Mouse (Mus musculus) cerebellum, postnatal 25 days (tissue): ENCODE data around the gene Heatr3.
"Not testable (repeated sequence)": the region's sequence is repeated elsewhere in the genome, so short reads cannot be mapped to it uniquely, and the experiment has no call there.

Experiments
- DNase-seq, 2 experiments: peaks; one replicate each; pipeline ENCODE4 v3.0.0; 2021; ENCODE audit warnings: mixed read lengths in 2 of 2

The Heatr3 gene

DNA sequence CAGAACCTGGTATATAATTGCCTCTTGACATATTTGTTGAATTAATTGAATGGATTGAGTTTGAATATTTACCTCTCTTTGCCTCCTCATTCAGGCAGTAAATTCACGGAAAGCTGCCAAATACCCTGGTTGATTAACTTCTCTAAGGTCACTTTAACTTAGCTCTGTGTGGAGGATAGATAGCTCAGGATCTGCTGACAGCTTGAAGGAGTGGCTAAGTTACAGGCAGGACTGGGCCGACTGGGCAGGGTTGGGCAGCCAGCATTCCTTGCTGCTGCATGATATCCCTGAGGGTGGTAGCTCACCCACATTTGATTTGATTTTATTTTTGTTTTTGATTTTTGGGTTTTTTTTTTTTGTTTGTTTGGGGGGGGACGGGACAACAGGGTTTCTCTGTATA, 59.7 kb downstream of the Heatr3 start:
- DNase-seq = no peak

DNA sequence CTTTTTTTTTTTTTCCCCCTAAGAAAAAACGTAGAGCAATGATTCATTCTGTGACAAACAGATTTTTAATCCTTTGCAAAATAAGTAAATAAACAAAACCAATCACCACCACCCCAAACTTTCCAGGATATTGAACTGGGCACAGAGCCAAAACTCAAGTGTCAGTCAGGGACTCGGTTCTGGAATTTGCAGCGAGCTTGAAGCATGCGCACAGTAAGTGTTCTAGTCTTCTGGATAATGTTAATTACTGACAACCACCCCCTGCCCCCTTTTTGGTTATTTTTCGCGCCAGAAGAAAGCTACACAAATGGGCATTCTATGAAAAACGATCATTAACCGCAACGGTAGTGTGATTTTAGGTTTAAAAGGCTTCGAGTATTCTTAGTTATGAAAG, 60.9 kb downstream of the Heatr3 start:
- peak in 1 of 2 experiments; percentile 53 for DNase-seq

DNA sequence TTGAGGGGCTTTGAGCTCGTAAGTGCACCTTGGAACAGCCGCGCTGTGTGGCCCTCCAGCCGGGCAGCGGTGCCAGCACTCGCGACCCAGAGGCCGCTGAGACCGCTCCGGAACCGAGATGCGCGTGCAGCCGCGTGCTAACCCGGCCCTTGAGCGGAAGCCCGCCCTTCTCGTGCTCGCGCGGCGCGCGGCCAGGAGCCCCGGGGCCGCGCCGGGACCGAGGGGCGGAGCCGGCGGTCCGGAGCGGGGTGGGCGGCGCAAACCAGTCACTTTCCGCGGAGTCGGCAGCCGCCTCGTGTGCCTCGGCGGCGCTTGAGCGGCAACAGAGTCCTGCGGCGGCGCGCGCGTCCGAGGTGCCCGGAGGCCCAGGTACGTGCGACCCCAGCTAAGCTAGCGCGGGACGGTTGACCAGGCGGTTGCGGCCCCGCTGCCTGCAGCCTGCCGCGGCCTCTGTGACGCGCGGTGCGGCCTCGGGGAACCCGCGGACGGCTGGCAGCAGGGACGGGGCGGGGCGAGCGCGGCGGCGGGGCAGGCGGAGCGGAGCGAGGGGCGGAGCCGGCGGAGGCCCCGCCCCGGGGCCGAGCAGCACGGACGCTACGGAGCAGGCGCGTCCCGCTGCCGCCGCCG, 61.4 kb downstream of the Heatr3 start, which contains the start of gene Tent4b:
TSS of gene Tent4b (plus strand) at position 269 of the 627 bp plus-strand sequence.
- peak; percentile 96 to 97 for DNase-seq

DNA sequence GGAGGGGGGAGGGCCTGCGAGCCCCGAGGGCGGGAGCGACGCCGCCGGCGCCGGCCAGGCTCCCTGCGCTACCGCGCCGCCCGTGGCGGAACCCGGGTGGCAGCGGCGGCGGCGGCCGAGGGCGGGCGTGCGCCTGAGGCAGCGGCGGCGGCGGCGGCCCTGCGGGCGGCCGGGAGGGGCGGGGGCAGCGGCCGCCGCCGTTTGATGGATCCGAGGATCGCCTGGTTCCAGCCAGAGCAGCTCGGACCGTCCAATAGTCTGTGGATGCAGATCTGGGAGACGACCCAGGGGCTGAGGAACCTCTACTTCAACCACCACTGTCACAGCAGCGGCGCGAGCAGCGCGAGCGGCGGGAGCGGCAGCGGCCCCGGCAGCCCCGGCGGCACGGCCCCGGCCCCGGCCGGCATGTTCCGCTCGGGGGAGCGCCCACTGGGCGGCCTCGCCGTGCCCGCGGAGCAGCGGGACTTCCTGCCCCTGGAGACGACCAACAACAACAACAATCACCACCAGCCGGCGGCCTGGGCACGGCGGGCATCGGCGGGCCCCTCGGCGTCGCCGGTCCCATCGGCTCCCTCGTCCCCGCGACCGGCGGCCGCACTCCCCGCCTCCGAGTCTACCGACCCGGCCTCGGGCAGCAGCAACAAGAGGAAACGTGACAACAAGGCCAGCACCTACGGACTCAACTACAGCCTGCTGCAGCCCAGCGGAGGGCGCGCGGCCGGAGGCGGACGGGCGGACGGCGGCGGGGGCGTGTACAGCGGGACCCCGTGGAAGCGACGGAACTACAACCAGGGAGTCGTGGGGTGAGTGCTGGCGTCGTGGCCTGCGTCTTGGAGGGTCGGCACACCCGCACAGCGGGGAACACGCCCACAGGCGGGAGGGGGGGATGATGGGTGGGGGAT, 62.3 kb downstream of the Heatr3 start:
- peak in 1 of 2 experiments; percentile 58 for DNase-seq

DNA sequence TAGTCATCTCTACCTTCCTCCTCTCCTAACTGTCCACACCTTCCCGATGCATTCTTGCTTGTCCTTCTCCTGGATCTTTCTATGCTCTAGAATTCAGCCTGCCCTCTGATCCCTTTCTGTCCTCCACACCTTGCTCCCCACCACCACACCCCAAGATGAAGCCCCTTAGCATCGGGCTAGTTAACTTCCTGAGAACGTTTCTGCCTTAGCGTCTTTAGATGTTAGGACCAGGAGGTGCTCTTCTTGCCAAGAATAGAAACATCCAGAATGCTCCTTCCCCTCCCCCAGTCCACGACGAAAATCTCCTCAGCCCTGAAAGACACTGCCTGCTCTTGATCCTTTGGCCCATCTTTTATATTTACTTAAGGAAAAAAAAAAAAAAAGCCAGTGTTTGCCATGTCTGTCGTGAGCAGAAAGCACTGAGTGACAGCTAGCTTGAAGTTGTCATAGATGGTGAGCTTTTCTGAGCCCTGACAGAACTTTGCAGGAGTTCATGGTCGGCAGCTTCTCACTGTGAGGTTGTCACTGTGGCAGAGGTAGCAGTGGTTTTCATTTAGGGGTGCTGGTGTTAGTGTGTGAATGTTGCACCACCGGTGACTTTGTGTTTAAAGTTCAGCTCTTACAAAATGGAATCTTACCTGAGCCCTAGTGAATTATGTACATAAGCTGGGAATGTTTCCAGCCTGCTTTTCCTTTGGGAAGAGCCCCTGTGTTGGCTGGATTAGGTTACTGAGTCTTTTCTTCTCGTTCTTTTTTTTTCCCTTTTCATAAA, 63.3 kb downstream of the Heatr3 start:
- peak in 1 of 2 experiments; percentile 18 for DNase-seq

DNA sequence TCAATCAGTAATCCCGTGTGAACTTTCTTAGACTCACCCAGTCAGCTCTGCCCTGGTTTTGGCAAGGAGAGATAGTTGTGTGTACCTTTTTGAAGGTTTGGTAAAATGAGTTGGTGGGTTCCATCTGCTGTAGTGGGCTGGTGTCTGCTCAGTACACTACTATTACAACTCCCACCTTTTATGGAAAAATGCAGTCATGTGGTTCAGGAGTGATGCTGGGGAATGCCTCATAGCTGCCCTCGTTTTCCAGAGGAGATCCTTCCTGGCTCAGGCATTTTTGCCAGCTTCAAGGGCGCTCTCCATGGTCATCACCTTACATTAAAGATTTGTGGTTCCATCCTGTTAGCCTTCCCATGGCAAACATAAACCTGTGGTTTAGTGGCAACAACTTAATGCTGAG, 64.0 kb downstream of the Heatr3 start:
- no peak for DNase-seq

DNA sequence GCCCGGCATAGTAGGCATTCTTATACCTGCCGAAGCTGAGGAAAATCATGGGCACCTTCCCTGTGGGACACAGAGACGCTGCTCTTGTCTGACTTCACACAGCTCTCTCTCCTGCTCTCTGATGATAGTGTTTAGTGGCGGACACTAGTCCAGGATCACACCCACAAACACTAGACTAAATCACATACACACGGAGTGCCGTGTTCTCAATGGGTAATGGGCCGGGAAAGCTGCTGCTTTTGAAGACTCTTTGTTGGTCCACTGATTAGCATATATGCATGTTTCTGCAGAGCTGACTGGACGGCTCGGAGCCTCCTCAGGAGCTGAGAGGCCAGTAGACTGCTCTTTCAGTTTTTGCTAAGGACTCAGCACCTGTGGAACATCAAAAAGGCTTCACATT, 68.4 kb downstream of the Heatr3 start:
- DNase-seq = no peak

DNA sequence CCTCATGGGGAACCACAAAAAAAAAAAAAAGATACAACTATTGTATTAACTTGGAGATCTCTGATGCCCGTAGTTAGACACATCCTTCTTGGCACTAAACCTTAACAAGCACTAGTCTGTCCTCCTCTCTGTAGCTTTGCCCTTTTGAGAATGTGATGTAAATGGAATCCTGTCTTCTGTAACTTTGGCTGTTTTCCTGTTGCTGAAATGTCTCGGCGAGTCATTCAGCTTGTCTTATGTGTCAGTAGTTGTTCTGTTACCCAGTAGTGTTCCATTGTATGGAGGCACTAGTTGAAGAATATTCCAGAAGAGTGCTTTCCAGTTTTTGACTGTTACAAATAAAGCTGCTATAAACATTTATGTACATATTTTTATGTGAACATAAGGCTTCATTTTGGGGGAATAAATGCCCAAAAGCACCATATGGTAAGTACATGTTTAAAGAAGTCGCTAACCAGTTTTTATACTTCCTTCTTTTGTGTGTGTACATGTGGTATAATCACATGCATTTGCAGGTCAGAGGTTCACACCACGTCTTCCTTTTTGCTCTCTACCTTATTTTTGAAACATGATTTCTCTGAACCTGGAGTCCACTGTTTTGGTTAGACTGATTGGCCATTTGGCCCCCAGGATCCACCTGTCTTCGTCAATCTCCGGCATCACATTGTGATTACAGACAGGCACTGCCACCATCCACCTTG, 69.6 kb downstream of the Heatr3 start:
- no peak for DNase-seq

DNA sequence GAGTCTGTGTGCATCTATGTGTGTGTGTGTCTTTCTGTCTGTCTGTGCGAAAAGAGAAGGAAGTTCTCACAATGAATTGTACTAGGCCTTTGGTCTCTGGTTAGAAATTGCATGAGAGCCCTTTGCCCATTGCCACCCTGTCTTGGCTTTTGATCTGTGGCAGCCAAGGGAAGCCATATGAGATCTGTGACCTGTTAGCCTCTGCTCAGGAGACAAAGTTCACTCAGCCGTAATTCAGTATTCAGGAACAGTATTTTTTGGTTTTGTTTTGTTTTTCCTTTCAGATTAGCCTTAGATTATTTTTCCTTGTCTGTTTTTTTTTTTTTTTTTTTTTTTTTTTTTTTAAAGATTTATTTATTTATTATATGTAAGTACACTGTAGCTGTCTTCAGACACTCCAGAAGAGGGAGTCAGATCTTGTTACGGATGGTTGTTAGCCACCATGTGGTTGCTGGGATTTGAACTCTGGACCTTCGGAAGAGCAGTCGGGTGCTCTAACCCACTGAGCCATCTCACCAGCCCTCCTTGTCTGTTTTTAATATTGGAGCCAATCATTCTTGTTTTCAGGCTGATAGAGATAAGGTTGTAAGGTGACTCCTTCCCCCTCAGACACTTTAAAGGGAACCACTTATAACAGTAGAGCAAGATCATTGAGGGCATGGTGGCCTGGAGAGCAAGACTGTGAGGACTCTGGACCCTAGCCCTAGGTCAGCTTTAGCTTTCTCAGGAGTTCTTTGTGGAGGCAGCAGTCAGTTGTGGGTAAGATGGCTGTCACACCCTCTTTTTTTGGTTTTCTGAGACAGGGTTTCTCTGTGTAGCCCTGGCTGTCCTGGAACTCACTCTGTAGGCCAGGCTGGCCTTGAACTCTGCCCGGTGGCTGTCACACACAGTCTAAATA, 72.5 kb downstream of the Heatr3 start:
- DNase-seq = not testable (repeated sequence)

DNA sequence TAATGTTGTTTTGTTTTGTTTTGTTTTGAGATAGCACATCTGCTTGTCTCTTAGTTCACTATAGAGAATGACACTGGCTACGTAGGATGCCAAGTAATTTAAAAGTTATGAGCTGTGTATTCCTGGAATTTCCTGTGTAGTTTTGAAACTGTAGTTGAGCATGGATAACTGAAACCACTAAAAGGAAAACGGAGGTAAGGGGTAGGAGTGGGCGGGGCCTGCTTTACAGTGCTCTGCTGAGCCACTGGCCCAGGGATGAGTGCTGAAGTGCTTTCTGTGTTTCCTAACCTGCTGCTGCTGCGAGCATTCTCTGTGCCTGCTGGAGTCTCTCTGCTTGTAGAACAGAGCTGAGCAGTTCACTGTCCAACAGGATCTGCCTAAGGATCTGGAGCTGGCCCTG, 83.7 kb downstream of the Heatr3 start:
- no peak for DNase-seq
